Comparison of ENCODE assay signal across 13 mouse cellular contexts in genomic region chr12:104560934-104561565, GRCm38 (mm10).
A peak's percentile ranks its signal among the peaks of the same experiment; 100 is the strongest.
DNase-seq lines count a peak whose midpoint lies in the region; ATAC-seq and TF ChIP-seq lines count a peak whose summit lies in the region.
"Had no signal": no experiment of that assay in that cellular context is flagged by ENCODE, and none has a peak within 500 bp of the region (broad histone marks: within the 10 kb centered on the region; RNA-seq: fewer than 3 reads in every experiment).

No protein-coding gene starts in this region.

- ATAC-seq in heart, embryonic 12.5 days (ENCODE audit: insufficient number of reproducible peaks, low FRiP score), result no peak
- 0 out of 2 replicates have a peak, but pooled peaks have one; percentile 17 for ATAC-seq in embryonic facial prominence, embryonic 14.5 days (ENCODE audit: low read depth)
- no peak for ATAC-seq in forebrain, embryonic 12.5 days (ENCODE audit: low FRiP score)
- ATAC-seq: forebrain, embryonic 14.5 days had no signal

- intact Hi-C loops in heart, adult 2 months (cut with DNase I), result no loop called here
- intact Hi-C loops in heart, postnatal 36 days (cut with DNase I), result no loop called here

- no peaks in the 10 kb centered on the region for H3K9me3 ChIP-seq in heart, embryonic 12.5 days (replicated peaks)
- no peaks in the 10 kb centered on the region for H3K9me3 ChIP-seq in embryonic facial prominence, embryonic 14.5 days (ENCODE audit: control insufficient read depth, low read length)
- H3K9me3 ChIP-seq in forebrain, embryonic 12.5 days, result no peaks in the 10 kb centered on the region
- H3K9me3 ChIP-seq: hindbrain, embryonic 10.5 days had no signal

- H3K4me3 ChIP-seq in heart, adult 2 months, result no peak overlapping the region
- H3K4me3 ChIP-seq in heart, embryonic 12.5 days, result no peak overlapping the region
- no peak overlapping the region for H3K4me3 ChIP-seq in embryonic facial prominence, embryonic 14.5 days (ENCODE audit: low read depth, low read length)
- H3K4me3 ChIP-seq in forebrain, embryonic 12.5 days (replicated peaks), result no peak overlapping the region
- H3K4me3 ChIP-seq: hindbrain, embryonic 10.5 days; megakaryocyte, embryonic 14.5 days; myocyte had no signal

- no peak overlapping the region for H3K27ac ChIP-seq in heart, adult 2 months
- H3K27ac ChIP-seq in heart, embryonic 12.5 days (ENCODE audit: poor library complexity, severe bottlenecking), result no peak overlapping the region
- H3K27ac ChIP-seq in embryonic facial prominence, embryonic 14.5 days (replicated peaks; ENCODE audit: low read depth, low read length), result peak overlapping the region; percentile 21; the same call in 1 of the 2 replicates
- no peak overlapping the region for H3K27ac ChIP-seq in forebrain, embryonic 12.5 days
- H3K27ac ChIP-seq: hindbrain, embryonic 10.5 days had no signal

- no peaks in the 10 kb centered on the region for H3K36me3 ChIP-seq in heart, adult 2 months (ENCODE audit: control insufficient read depth, insufficient read depth, low read length)
- no peaks in the 10 kb centered on the region for H3K36me3 ChIP-seq in heart, embryonic 12.5 days
- H3K36me3 ChIP-seq in embryonic facial prominence, embryonic 14.5 days (ENCODE audit: control insufficient read depth, insufficient read depth, low read length), result no peaks in the 10 kb centered on the region
- no peaks in the 10 kb centered on the region for H3K36me3 ChIP-seq in forebrain, embryonic 12.5 days (replicated peaks)
- H3K36me3 ChIP-seq: hindbrain, embryonic 10.5 days had no signal

- TF ChIP-seq CTCF in heart, adult 2 months (IDR thresholded peaks at IDR 0.05), result no peak

- H3K4me2 ChIP-seq in heart, embryonic 12.5 days, result no peak overlapping the region
- H3K4me2 ChIP-seq in embryonic facial prominence, embryonic 14.5 days (ENCODE audit: low read depth, low read length), result no peak overlapping the region
- no peak overlapping the region for H3K4me2 ChIP-seq in forebrain, embryonic 12.5 days

- H3K79me2 ChIP-seq in heart, adult 2 months (replicated peaks; ENCODE audit: control insufficient read depth, insufficient read depth, low read length), result no peaks in the 10 kb centered on the region

- 41% methylated on average over 14 of the region's 14 CpGs for WGBS in heart, adult 2 months
- whole genome bisulfite sequencing in heart, embryonic 12.5 days, result 53% methylated on average over 14 of the region's 14 CpGs
- 47% methylated on average over 14 of the region's 14 CpGs for WGBS in embryonic facial prominence, embryonic 14.5 days
- WGBS in forebrain, embryonic 12.5 days, result 78% methylated on average over 14 of the region's 14 CpGs

- peak; percentile 31 to 44 for DNase-seq in heart, adult 2 months
- DNase-seq in Muller cell, postnatal 12 days (ENCODE audit: inconsistent ontology term), result peak; percentile 68
- no peak for DNase-seq in embryonic facial prominence, embryonic 14.5 days (ENCODE audit: low spot score)
- peak; percentile 15 to 18 for DNase-seq in heart, postnatal 36 days
- no peak for DNase-seq in layer of hippocampus, adult 18-20 months (ENCODE audit: low spot score in 2 of 2)
- DNase-seq in cerebellum, postnatal 10 days, result no peak
- DNase-seq: lung, adult 18-20 months had no signal

- no peaks in the 10 kb centered on the region; the same call in 1 of the 2 replicates for H3K4me1 ChIP-seq in heart, adult 2 months (ENCODE audit: control insufficient read depth, insufficient read depth, low read length)
- H3K4me1 ChIP-seq in heart, embryonic 12.5 days (replicated peaks), result peaks cover 12% of the 10 kb centered on the region
- H3K4me1 ChIP-seq in embryonic facial prominence, embryonic 14.5 days (ENCODE audit: control insufficient read depth, insufficient read depth, low read length), result peaks cover 9% of the 10 kb centered on the region; the same call in 1 of the 2 replicates
- no peaks in the 10 kb centered on the region for H3K4me1 ChIP-seq in forebrain, embryonic 12.5 days
- H3K4me1 ChIP-seq: megakaryocyte, embryonic 14.5 days had no signal

- TF ChIP-seq EP300 in heart, adult 2 months (IDR thresholded peaks at IDR 0.05; ENCODE audit: insufficient read depth, low read depth, low read length), result no peak

- TF ChIP-seq POLR2A in heart, adult 2 months (IDR thresholded peaks at IDR 0.05; ENCODE audit: insufficient read depth, low read depth, low read length), result no peak

- H3K9ac ChIP-seq in heart, adult 2 months (ENCODE audit: low read depth, low read length), result no peak overlapping the region
- no peak overlapping the region for H3K9ac ChIP-seq in heart, embryonic 12.5 days
- H3K9ac ChIP-seq in embryonic facial prominence, embryonic 14.5 days (ENCODE audit: low read depth, low read length), result no peak overlapping the region
- H3K9ac ChIP-seq in forebrain, embryonic 12.5 days, result no peak overlapping the region

- H3K27me3 ChIP-seq in heart, adult 2 months (ENCODE audit: control insufficient read depth, insufficient read depth, low read length), result no peaks in the 10 kb centered on the region; the same call in 1 of the 2 replicates
- 0 out of 2 replicates have a peak, but pooled peaks cover 8% of the 10 kb centered on the region for H3K27me3 ChIP-seq in heart, embryonic 12.5 days (replicated peaks)
- H3K27me3 ChIP-seq in embryonic facial prominence, embryonic 14.5 days (replicated peaks; ENCODE audit: control insufficient read depth, insufficient read depth, low read length), result no peaks in the 10 kb centered on the region
- H3K27me3 ChIP-seq in forebrain, embryonic 12.5 days, result no peaks in the 10 kb centered on the region
- H3K27me3 ChIP-seq: megakaryocyte, embryonic 14.5 days had no signal

Comparison
In these comparisons a context has a peak if more than half of its experiments do, and no peak if none do; other contexts are left out.
1. DNase-seq: peak in heart, adult 2 months (2 of 2), Muller cell, postnatal 12 days (single experiment) and heart, postnatal 36 days (2 of 2); none in embryonic facial prominence, embryonic 14.5 days (single experiment), layer of hippocampus, adult 18-20 months (0 of 2) and cerebellum, postnatal 10 days (0 of 2).